Mouse (Mus musculus): ENCODE measurements around the gene Col6a6.

DNA sequence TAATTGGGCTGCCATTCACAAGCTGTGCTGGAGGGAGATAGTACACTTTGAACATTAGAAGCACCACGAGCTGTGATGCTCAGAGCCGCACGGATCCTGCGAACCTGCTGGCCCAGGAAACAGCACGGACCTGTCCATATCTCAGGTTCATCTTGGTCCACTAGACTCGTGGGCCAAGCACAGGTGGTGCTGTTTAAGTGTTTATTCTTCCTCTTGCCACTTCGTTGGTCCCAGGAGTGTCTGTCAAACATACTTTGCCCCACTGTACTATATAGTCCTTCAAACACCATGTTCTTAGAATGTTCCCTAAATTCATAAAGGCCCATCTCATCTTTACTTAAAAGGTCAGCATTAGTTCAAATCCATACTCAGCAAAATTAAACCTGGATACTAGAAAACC, 65.7 kb downstream of the Col6a6 start:
- TF ChIP-seq POLR2A (IDR thresholded peaks at IDR 0.05; ENCODE audit: extremely low read depth, insufficient read depth, low read length) (no peak), CTCF (IDR thresholded peaks at IDR 0.05; ENCODE audit: extremely low read depth, insufficient read depth, low read length) (no peak)

All from cortical plate, adult 2 months (tissue).